Mouse (Mus musculus) kidney, embryonic 16.5 days (tissue): ENCODE measurements around the gene Rorc. TPM values are rescaled to one million over a fixed set of nuclear protein-coding genes. Genes with fewer than 3 reads are reported as not detected.

ENCODE experiments used
- ATAC-seq: fragments of 200-750 bp; cut with Nextera tagmentation; 2 replicates; pipeline ENCODE4 v1.8.0; 2017; ENCODE audit warnings: moderate TSS enrichment; ENCODE audit not compliant: low FRiP score, low TSS enrichment
- H3K27ac ChIP-seq: fragments of 300-500 bp; sonication (generic); 2 replicates; pipeline ENCODE4 v1.5.1; 2014; ENCODE audit warnings: low read length
- H3K27me3 ChIP-seq: fragments of 300-500 bp; sonication (generic); 2 replicates; pipeline ENCODE4 v1.6.1; 2014; ENCODE audit warnings: low read length, control low read depth, mixed read lengths; ENCODE audit not compliant: insufficient read depth
- H3K36me3 ChIP-seq: fragments of 300-500 bp; sonication (generic); 2 replicates; pipeline ENCODE4 v1.6.1; 2014; ENCODE audit warnings: low read length, control low read depth, mixed read lengths; ENCODE audit not compliant: insufficient read depth
- H3K4me1 ChIP-seq: fragments of 300-500 bp; sonication (generic); 2 replicates; pipeline ENCODE4 v1.6.1; 2014; ENCODE audit warnings: low read length, control low read depth, mixed read lengths; ENCODE audit not compliant: insufficient read depth
- H3K4me2 ChIP-seq: fragments of 300-500 bp; sonication (generic); replicated peaks from 2 replicates; pipeline ENCODE4 v1.6.1; 2014; ENCODE audit warnings: low read depth, low read length
- H3K4me3 ChIP-seq: fragments of 300-500 bp; sonication (generic); 2 replicates; pipeline ENCODE4 v1.5.1; 2014; ENCODE audit warnings: mild to moderate bottlenecking, low read length
- H3K9ac ChIP-seq: fragments of 300-500 bp; sonication (generic); replicated peaks from 2 replicates; pipeline ENCODE4 v1.6.1; 2014; ENCODE audit warnings: low read length
- H3K9me3 ChIP-seq: fragments of 300-500 bp; sonication (generic); 2 replicates; pipeline ENCODE4 v1.6.1; 2016; ENCODE audit warnings: low read length, control low read depth
- WGBS: fragments of 180-500 bp; shearing (Covaris S2); extraction: QIAGEN DNeasy Blood & Tissue Kit; methylation state at CpG from one replicate; pipeline ENCODE4 v1.1.7; 2014; 5-methylcytosine and 5-hydroxymethylcytosine counted together
- polyA plus RNA-seq: library from polyadenylated mRNA; unstranded; fragments of >200 nt; fragmentation: Nextera tagmentation; extraction: Ambion mirVana; gene quantifications from 2 replicates; pipeline ENCODE4 v1.2.1, GENCODE M21; 2015

The Rorc gene
- polyA plus RNA-seq: 14.9 and 15.2 TPM in 2 replicates

DNA sequence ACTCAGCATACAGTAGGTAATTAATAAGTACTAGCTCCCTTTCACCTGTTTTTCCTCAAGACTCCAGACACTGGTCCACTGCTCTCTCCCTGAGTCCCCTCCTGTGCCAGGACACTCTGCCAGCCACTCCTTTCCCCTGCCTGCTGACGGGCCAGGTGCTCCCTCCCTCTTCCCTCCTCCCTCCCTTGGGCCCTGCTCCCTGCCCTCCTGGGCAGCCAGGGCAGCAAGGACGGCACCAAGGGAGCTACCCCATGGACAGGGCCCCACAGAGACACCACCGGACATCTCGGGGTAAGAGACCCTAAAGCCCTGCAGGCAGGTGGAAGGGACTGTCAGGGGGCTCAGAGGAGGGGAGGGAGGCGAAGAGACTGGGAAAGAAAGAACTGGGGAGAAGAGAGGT, at the start of gene Rorc:
TSS of gene Rorc (plus strand) at position 154 of the 400 bp plus-strand sequence.
- Histone ChIP-seq H3K4me1 (peaks cover 22% of the 10 kb centered on the region), H3K27ac (peak within 1 kb of the TSS; percentile 32), H3K4me3 (peak within 1 kb of the TSS; percentile 36), H3K9ac (peak within 1 kb of the TSS; percentile 55), H3K4me2 (peak within 1 kb of the TSS; percentile 62), H3K27me3 (no peaks in the 10 kb centered on the region), H3K9me3 (no peaks in the 10 kb centered on the region), H3K36me3 (no peaks in the 10 kb centered on the region)
- WGBS: 13% methylated on average over 5 of the region's 5 CpGs
- peak; percentile 79 for ATAC-seq

DNA sequence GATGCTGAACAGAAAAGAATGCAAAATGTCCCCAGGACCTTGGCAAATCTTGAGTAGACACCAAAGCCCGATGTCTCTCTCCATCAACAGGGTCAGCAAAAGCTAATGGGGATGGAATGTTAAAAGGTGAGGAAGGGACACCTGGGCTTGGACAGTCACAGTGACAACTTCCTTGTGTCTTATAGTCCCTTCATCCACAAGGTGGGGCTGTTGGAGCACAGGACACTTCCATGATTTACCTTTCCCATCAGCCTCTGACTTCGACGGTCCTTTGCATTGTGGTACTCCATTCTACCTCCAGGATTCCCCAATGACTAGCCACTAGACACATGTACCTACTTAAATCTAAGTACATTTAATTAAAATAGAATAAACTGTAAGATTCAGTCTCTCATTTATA, 43.9 kb upstream of the Rorc start:
- Histone ChIP-seq H3K27ac (no peak overlapping the region), H3K9me3 (no peaks in the 10 kb centered on the region), H3K27me3 (no peaks in the 10 kb centered on the region), H3K4me2 (no peak overlapping the region), H3K36me3 (0 out of 2 replicates have a peak, but pooled peaks cover 9% of the 10 kb centered on the region), H3K4me3 (no peak overlapping the region), H3K9ac (no peak overlapping the region), H3K4me1 (no peaks in the 10 kb centered on the region)
- ATAC-seq: no peak
- 56% methylated on average over 3 of the region's 3 CpGs for WGBS

GRCm38 (mm10) chr3:94334442-94334841, 38.2 kb upstream of the Rorc start:
- Histone ChIP-seq H3K4me2 (no peak overlapping the region), H3K27ac (no peak overlapping the region), H3K27me3 (no peaks in the 10 kb centered on the region), H3K4me3 (no peak overlapping the region), H3K9me3 (no peaks in the 10 kb centered on the region), H3K36me3 (0 out of 2 replicates have a peak, but pooled peaks cover 5% of the 10 kb centered on the region), H3K4me1 (no peaks in the 10 kb centered on the region), H3K9ac (no peak overlapping the region)
- WGBS: 93% methylated on average over 4 of the region's 4 CpGs
- no peak for ATAC-seq

- Histone ChIP-seq H3K9ac (no peak overlapping the region), H3K4me2 (no peak overlapping the region), H3K4me1 (no peaks in the 10 kb centered on the region), H3K27ac (no peak overlapping the region), H3K9me3 (no peaks in the 10 kb centered on the region), H3K36me3 (no peaks in the 10 kb centered on the region), H3K4me3 (no peak overlapping the region), H3K27me3 (no peaks in the 10 kb centered on the region)
- WGBS: 87% methylated on average over 3 of the region's 3 CpGs
- no peak for ATAC-seq
These were observed 34.1 kb upstream of the Rorc start for GRCm38 (mm10) chr3:94338522-94338921.

DNA sequence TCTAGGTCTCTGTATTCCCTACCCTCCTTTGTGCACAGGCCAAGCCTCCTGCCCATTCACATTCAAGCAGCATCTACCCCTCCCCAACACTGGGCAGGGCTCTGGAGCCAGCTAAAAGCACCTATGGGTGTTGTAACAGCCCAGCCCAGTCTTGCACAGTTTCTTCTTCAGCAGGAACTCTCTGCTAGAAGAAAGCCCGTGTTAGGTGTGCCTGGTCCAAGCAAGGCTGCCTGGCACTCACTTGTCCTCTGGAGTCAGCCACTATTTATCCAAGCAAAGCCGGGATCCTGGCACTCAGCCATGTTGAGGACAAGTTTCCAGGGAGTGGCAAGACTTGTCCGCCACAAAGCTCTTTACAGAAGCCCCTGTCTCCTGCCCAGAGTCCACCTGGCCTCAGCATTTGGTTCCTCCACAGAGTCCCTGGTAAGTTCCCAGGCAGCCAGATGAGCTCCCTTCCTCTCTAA, 30.6 kb upstream of the Rorc start, which contains the start of gene Them5:
TSS of gene Them5 (plus strand) at position 141 of the 464 bp plus-strand sequence.
- H3K4me3 ChIP-seq: no peak within 1 kb of the TSS
- H3K4me1 ChIP-seq: no peaks in the 10 kb centered on the region
- 50% methylated on average over 3 of the region's 3 CpGs for WGBS
- H3K27me3 ChIP-seq: no peaks in the 10 kb centered on the region
- no peak within 1 kb of the TSS for H3K27ac ChIP-seq
- no peaks in the 10 kb centered on the region for H3K36me3 ChIP-seq
- H3K9ac ChIP-seq: no peak within 1 kb of the TSS
- no peaks in the 10 kb centered on the region for H3K9me3 ChIP-seq
- no peak; the same call in 1 of the 2 replicates for ATAC-seq
- H3K4me2 ChIP-seq: no peak within 1 kb of the TSS

- no peaks in the 10 kb centered on the region for H3K4me1 ChIP-seq
- no peaks in the 10 kb centered on the region for H3K9me3 ChIP-seq
- no peak overlapping the region for H3K27ac ChIP-seq
- no peaks in the 10 kb centered on the region for H3K36me3 ChIP-seq
- H3K27me3 ChIP-seq: no peaks in the 10 kb centered on the region
- no peak for ATAC-seq
- no peak overlapping the region for H3K9ac ChIP-seq
- H3K4me2 ChIP-seq: no peak overlapping the region
- 61% methylated on average over 1 of the region's 1 CpGs for WGBS
- no peak overlapping the region for H3K4me3 ChIP-seq
These were observed 30.0 kb upstream of the Rorc start for GRCm38 (mm10) chr3:94342552-94342951.

DNA sequence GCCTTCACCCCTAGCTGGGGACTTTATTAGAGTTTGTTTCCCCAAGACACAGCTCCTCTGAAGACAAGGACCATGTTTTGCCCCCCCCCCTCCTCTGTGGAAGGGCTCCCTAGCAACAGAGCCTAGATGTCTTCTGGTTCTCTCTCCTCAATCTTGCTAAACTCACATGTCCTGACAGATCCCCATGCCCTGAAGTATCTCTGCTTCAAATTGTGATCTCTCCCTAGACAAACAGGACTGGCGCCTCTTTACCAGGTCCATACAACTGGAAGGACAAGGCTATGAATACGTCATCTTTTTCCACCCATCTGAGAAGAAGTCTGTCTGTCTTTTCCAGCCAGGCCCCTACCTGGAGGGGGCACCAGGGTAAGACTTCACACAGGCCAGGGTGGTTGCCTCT, 28.4 kb upstream of the Rorc start:
- Histone ChIP-seq H3K27me3 (no peaks in the 10 kb centered on the region), H3K27ac (no peak overlapping the region), H3K9ac (no peak overlapping the region), H3K4me2 (no peak overlapping the region), H3K4me1 (no peaks in the 10 kb centered on the region), H3K9me3 (no peaks in the 10 kb centered on the region), H3K36me3 (no peaks in the 10 kb centered on the region), H3K4me3 (no peak overlapping the region)
- WGBS: 88% methylated on average over 2 of the region's 2 CpGs
- ATAC-seq: no peak

- H3K9ac ChIP-seq: no peak overlapping the region
- no peaks in the 10 kb centered on the region for H3K36me3 ChIP-seq
- no peaks in the 10 kb centered on the region for H3K9me3 ChIP-seq
- no peaks in the 10 kb centered on the region for H3K4me1 ChIP-seq
- H3K4me3 ChIP-seq: no peak overlapping the region
- no peak overlapping the region for H3K4me2 ChIP-seq
- no peaks in the 10 kb centered on the region for H3K27me3 ChIP-seq
- 72% methylated on average over 3 of the region's 3 CpGs for WGBS
- no peak for ATAC-seq
- H3K27ac ChIP-seq: no peak overlapping the region
These were observed 27.7 kb upstream of the Rorc start for GRCm38 (mm10) chr3:94344897-94345296.

DNA sequence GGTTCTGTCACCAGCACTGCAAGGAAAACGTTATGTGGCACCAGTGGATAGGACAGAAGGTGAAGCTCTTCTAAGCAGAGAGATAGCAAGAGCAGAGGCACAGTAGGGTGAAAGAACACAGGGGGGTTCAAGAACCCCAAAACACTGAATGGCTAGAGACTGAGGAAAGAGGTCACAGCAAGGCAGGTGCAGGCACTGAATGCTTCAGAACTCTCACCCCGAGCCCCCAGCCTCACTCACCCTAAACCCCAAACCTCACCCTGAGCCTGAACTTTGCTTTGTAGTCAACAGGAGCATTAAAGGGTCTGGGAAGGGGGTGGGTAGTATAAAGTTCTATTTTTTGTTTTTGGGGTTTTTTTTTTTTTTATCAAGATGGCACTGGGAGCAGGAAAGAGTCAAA, 24.4 kb upstream of the Rorc start:
- no peaks in the 10 kb centered on the region for H3K4me1 ChIP-seq
- H3K9me3 ChIP-seq: no peaks in the 10 kb centered on the region
- ATAC-seq: no peak
- H3K9ac ChIP-seq: no peak overlapping the region
- H3K4me3 ChIP-seq: no peak overlapping the region
- 74% methylated on average over 2 of the region's 2 CpGs for WGBS
- H3K27ac ChIP-seq: no peak overlapping the region
- H3K4me2 ChIP-seq: no peak overlapping the region
- H3K36me3 ChIP-seq: no peaks in the 10 kb centered on the region
- H3K27me3 ChIP-seq: no peaks in the 10 kb centered on the region

- no peaks in the 10 kb centered on the region for H3K36me3 ChIP-seq
- no peak overlapping the region for H3K4me2 ChIP-seq
- H3K4me1 ChIP-seq: 0 out of 2 replicates have a peak, but pooled peaks cover 5% of the 10 kb centered on the region
- ATAC-seq: no peak
- no peak overlapping the region for H3K4me3 ChIP-seq
- 6% methylated on average over 1 of the region's 1 CpGs for WGBS
- no peak overlapping the region for H3K27ac ChIP-seq
- H3K27me3 ChIP-seq: peaks cover 23% of the 10 kb centered on the region
- H3K9ac ChIP-seq: no peak overlapping the region
- H3K9me3 ChIP-seq: no peaks in the 10 kb centered on the region
These were observed 11.8 kb upstream of the Rorc start for GRCm38 (mm10) chr3:94360812-94361211.
